Mouse (Mus musculus): ENCODE measurements around the gene Dnah8. TPM values are rescaled to one million over a fixed set of nuclear protein-coding genes. Genes with fewer than 3 reads are reported as not detected.

Gene Dnah8
- total RNA-seq, 2 experiments from 2014 or later: 0.02 to 0.19 TPM

DNA sequence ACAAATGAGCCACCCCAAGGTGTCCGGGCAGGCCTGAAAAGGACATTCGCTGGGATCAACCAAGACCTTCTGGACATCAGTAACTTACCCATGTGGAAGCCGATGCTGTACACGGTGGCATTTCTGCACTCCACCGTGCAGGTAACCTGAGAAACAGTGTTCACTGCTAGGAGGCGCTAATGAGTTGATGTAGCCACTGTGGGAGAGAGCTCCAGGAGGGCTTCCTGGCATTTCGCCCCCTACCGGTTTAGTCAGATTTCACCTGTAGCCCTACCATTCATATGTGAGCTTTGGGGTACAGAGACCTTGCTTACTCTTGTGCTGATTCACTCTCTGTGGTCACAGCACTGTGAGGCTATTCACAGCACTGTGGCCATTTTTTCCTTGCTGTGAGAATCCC, 195.0 kb downstream of the Dnah8 start:
- no peak for DNase-seq (ENCODE audit: low spot score)

GRCm38 (mm10) chr17:30821115-30821514, 197.0 kb downstream of the Dnah8 start:
- DNase-seq (ENCODE audit: low spot score): no peak

DNA sequence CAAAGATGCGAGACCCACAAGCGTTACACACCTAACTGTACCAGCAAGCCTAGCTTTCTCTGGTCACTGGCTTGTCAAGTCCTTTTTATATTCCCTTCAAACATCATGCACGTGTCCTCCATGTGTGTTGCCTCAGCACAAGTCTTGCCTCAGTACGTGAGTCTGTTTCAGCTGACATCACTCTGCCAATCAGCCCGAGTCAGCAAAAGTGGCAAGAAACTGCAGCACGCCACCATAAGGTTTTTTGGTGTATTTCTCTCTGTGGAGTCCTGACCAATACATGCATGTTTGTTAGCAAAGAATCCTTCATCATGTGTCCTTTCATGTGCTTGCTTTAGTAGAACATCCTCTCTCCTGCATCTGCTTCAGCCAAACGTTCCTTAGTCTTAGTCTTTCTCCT, 200.3 kb downstream of the Dnah8 start:
- DNase-seq (ENCODE audit: low spot score): no peak

GRCm38 (mm10) chr17:30825731-30826304, 201.7 kb downstream of the Dnah8 start:
- no peak for DNase-seq (ENCODE audit: low spot score)

GRCm38 (mm10) chr17:30831170-30831569, 207.0 kb downstream of the Dnah8 start:
- DNase-seq (ENCODE audit: low spot score): no peak

DNA sequence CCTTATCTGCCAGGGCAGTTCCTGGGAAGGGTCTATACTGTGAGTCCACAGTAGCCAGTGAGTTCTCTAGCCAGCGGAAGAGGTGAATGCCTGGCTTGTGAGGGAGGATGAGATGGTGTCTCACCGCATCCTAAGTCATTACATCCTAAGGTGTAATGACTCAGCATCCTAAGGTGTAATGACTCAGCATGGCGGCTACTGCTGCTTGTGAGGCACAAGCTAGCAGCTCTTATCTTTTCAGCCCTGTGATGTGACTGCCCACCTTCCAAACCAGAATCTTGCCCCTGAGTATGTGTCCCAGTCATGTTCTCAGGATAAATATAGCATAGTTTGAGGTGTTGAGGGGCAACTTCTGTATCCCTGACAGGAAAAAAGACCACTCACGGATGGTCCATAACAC, 211.3 kb downstream of the Dnah8 start:
- no peak for DNase-seq (ENCODE audit: low spot score)

DNA sequence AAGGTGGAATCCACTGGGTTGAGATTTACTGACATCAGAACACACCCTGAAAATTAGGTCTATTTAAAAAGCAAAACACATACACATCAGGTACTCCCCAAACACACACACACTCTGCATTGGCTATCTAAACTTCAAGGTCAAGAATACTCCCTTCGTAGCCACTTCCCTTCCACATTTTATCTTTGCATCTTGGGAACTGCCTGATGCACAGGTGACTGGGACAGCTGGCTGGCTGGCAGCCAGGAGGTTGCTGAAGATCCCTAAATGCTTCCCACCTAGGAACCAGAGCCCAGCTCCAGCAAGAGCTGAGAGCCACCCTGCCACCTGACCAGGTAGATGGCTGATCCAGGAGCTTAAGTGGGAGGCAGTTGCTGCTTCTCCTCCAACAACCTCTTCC, 212.9 kb downstream of the Dnah8 start:
- DNase-seq (ENCODE audit: low spot score): no peak

DNA sequence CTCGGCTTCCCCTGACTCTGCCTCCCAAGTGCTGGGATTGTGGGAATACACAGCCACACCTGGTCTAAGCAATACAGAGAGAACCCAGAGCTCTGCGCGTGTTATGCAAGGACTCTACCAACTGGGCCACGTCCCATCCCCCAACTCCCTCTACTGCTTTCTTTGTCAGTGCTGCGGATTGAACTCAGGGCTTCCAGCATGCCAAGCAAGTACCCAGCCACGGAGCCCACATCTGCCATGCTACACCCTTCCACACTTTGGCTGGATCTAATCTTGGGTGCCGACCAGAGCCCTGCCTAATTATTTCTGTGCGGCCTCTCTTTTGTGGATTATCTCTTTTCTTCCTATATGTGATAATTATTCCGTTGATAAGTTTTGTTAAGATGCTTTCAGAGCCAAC, 215.9 kb downstream of the Dnah8 start:
- DNase-seq (ENCODE audit: low spot score): no peak

DNA sequence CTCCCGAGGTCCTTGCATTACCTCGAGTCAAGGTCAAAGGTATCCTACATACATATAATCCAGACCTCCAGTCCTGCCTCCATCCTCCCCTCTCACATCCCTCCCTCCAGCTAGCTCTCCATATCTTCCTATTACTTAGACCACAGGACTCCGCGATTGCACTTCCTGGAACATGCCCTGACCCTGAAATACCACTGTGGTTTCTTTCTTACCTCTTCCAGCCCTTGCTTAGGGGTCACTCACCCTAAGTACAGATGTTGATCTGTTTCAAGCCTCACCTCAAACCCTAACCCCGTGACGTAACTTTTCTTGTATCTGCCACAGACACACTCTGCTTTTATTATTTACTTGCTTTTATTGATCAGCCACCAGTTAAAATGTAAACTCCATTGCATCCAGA, 218.2 kb downstream of the Dnah8 start:
- no peak for DNase-seq (ENCODE audit: low spot score)

GRCm38 (mm10) chr17:30844321-30844791, 220.2 kb downstream of the Dnah8 start:
- no peak for DNase-seq (ENCODE audit: low spot score)

DNA sequence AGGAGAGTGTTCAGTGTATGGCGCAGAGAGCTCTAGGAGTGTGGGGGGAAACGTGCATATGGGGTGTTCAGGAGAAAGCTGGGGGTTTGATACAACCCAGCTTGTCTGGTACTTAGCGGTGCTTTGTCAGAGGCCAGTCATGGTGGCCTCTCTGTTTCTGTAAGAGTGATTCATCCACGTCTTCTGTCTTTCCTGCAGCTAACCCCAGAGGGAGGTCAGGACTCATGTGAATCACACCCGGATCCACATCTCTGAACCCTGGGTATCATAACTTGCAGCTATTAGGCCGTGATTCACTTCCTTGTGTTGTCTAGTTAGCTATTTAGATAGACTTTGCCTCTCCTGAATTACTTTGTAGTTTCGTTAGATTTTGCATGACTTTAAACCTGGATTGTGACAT, 223.3 kb downstream of the Dnah8 start:
- DNase-seq (ENCODE audit: low spot score): no peak

DNA sequence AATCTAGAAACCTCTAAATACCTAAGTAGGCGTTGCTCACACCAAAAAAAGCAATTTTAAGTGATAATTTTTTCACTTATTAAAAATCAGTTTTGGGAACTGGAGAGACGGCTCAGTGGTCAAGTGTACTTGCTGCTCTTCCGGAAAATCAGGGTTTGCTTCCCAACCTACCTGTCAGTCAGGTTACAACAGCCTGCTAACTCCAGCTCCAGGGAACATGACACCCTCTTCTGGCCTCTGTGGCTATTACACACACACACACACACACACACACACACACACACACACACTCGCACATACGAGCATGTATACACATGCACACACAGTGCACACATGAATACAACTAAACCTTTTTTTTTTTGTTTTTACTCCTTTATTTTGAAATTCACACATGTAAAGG, 223.9 kb downstream of the Dnah8 start:
- no peak for DNase-seq (ENCODE audit: low spot score)

- DNase-seq (ENCODE audit: low spot score): no peak
Measured at GRCm38 (mm10) chr17:30848804-30849203, 224.7 kb downstream of the Dnah8 start.

- no peak for DNase-seq (ENCODE audit: low spot score)
Measured at GRCm38 (mm10) chr17:30849813-30850212, 225.7 kb downstream of the Dnah8 start.

DNA sequence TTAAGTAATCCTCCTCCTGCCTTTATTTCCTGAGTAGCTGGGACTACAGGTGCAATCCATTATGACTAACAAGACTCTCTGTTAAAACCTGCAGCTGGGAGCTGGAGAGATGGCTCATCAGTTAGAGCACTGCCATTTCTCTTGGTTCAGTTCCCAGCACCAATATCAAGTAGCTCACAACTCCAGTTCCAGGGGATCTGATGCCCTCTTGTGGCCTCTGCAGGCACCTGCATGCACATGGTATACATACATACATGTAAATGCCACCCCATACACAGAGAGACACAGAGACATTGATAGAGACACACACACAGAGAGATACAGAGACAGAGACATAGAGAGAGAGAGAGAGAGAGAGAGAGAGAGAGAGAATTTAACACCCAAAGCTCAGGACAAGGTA, 228.2 kb downstream of the Dnah8 start:
- no peak for DNase-seq (ENCODE audit: low spot score)

DNA sequence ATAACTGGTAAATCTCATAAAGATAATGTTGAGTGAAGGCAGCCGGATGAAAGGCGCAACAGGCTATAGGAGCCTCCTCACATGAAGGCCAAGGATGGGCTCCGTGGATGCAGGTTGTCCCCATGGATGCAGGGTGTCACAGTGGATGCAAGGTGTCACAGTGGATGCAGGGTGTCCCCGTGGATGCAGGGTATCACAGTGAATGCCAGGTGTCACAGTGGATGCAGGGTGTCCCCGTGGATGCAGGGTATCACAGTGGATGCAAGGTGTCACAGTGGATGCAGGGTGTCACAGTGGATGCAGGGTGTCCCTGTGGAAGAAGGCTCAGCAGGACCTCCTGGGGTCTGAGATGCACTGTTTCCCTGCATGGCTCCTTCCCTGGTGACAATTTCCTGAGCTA, 233.2 kb downstream of the Dnah8 start:
- DNase-seq (ENCODE audit: low spot score): no peak

GRCm38 (mm10) chr17:30858586-30859259, 234.6 kb downstream of the Dnah8 start:
- DNase-seq (ENCODE audit: low spot score): no peak

GRCm38 (mm10) chr17:30859989-30860585, 235.9 kb downstream of the Dnah8 start:
- no peak for DNase-seq (ENCODE audit: low spot score)

DNA sequence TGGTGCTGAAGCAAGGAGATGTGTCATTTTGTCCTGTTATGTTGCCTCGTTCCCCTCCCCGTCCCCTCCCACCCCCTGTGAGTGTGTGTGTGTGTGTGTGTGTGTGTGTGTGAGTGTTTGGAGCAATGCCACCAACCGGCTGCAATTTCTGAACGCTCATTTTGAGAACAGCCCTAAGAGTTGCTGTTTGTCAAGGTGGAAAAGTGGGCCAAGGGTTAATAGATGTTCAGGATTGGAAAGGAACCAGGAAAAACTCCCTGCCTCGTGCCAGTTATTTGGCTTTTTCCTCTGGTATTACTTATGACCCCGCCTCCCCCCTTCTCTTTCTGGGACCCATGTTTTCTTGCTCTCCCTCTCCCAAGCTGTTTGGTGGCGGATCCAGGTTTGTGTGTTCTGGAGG, 236.5 kb downstream of the Dnah8 start:
- DNase-seq (ENCODE audit: low spot score): no peak

GRCm38 (mm10) chr17:30866281-30866680, 242.1 kb downstream of the Dnah8 start:
- DNase-seq (ENCODE audit: low spot score): no peak

DNA sequence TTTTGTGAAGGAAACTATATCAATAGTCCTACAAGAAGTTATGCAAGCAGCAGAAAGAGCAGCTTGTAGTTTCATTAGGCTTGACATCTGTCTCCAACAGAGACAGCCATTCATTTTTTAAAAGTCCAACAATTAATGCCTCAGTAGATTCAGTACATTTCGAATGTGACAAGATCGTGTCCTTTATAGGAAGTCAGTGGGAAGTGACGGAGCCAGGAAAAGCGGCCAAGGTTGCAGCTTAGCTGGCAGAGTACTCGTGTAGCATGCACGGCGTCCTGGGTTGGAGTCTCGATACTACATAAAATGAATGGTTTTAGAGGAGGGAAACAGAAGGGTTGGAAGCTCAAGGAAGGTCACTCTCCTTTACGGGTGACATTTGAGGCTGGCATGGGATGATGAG, 242.8 kb downstream of the Dnah8 start:
- DNase-seq (ENCODE audit: low spot score): no peak

- no peak for DNase-seq (ENCODE audit: low spot score)
Measured at GRCm38 (mm10) chr17:30871040-30871439, 246.9 kb downstream of the Dnah8 start.

DNA sequence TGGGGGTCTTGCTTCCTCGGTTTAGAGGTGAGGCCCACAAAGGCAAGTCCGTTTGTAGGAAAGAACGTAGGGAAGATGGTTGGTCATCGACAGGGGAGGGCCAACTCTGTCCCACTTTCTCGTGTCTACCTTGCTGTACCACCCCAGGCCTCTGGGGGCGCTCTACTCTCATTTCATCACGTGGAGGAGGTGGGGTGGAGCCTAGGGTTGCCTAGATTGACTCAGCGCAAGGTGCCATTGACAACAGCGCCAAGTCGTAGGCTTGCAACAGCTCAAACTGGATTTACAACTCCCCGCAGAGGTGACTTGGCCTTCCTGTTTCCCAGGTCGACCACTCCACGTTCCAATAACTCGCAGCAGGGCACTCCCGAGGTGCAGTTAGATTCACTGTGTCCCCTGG, 250.1 kb downstream of the Dnah8 start:
- DNase-seq (ENCODE audit: low spot score): no peak

Data from gastrocnemius, adult 18-20 months (tissue).